Mouse (Mus musculus): ENCODE measurements around the gene Tars2. TPM values are rescaled to one million over a fixed set of nuclear protein-coding genes. Genes with fewer than 3 reads are reported as not detected.

Tars2 gene
- polyA plus RNA-seq (2012; rRNA removed; ENCODE audit: low replicate concordance) = 33.5 and 38.8 TPM in 2 replicates

GRCm38 (mm10) chr3:95760106-95760505 is at the start of gene Tars2:
Gene Tars2 (minus strand): TSS chr3:95760206.

GRCm38 (mm10) chr3:95739353-95740104 is 20.5 kb downstream of the Tars2 start, which contains the start of gene Ecm1:
Gene Ecm1 (minus strand): TSS chr3:95739569.

Other genes with a start within 250 kb of the Tars2 start
- gene Ctss, start 233.4 kb downstream of the Tars2 start, polyA plus RNA-seq (2012; rRNA removed; ENCODE audit: low replicate concordance) = 17.9 and 21.3 TPM in 2 replicates
- gene Hormad1, start 200.5 kb downstream of the Tars2 start, polyA plus RNA-seq (2012; rRNA removed; ENCODE audit: low replicate concordance) = not detected in 2 replicates
- gene Golph3l, start 171.3 kb downstream of the Tars2 start, polyA plus RNA-seq (2012; rRNA removed; ENCODE audit: low replicate concordance) = 1.7 and 2.6 TPM in 2 replicates
- gene Ensa, start 135.2 kb downstream of the Tars2 start, polyA plus RNA-seq (2012; rRNA removed; ENCODE audit: low replicate concordance) = 6.8 and 10.2 TPM in 2 replicates
- gene Mcl1, start 101.4 kb downstream of the Tars2 start, polyA plus RNA-seq (2012; rRNA removed; ENCODE audit: low replicate concordance) = 99.3 and 378 TPM in 2 replicates
- gene Adamtsl4, start 72.3 kb downstream of the Tars2 start, polyA plus RNA-seq (2012; rRNA removed; ENCODE audit: low replicate concordance) = 17.9 and 18.4 TPM in 2 replicates
- gene Ecm1, start 20.6 kb downstream of the Tars2 start, polyA plus RNA-seq (2012; rRNA removed; ENCODE audit: low replicate concordance) = 123 and 175 TPM in 2 replicates
- 3.1 and 6.5 TPM in 2 replicates for gene Rprd2, start 58.7 kb upstream of the Tars2 start, polyA plus RNA-seq (2012; rRNA removed; ENCODE audit: low replicate concordance)
- gene Prpf3, start 95.7 kb upstream of the Tars2 start, polyA plus RNA-seq (2012; rRNA removed; ENCODE audit: low replicate concordance) = 6.7 and 7.3 TPM in 2 replicates
- 7.6 and 19.4 TPM in 2 replicates for gene Mrps21, start 111.3 kb upstream of the Tars2 start, polyA plus RNA-seq (2012; rRNA removed; ENCODE audit: low replicate concordance)
- 1.6 and 1.8 TPM in 2 replicates for gene Ciart, start 122.0 kb upstream of the Tars2 start, polyA plus RNA-seq (2012; rRNA removed; ENCODE audit: low replicate concordance)
- gene BC028528, start 131.8 kb upstream of the Tars2 start, polyA plus RNA-seq (2012; rRNA removed; ENCODE audit: low replicate concordance) = 0.25 and 0.72 TPM in 2 replicates
- gene Aph1a, start 133.8 kb upstream of the Tars2 start, polyA plus RNA-seq (2012; rRNA removed; ENCODE audit: low replicate concordance) = 241 and 300 TPM in 2 replicates
- 0.85 and 1.2 TPM in 2 replicates for gene Car14, start 144.5 kb upstream of the Tars2 start, polyA plus RNA-seq (2012; rRNA removed; ENCODE audit: low replicate concordance)
- 3.7 and 8.3 TPM in 2 replicates for gene Anp32e, start 169.0 kb upstream of the Tars2 start, polyA plus RNA-seq (2012; rRNA removed; ENCODE audit: low replicate concordance)
- gene Plekho1, start 235.8 kb upstream of the Tars2 start, polyA plus RNA-seq (2012; rRNA removed; ENCODE audit: low replicate concordance) = 21.7 and 26.9 TPM in 2 replicates